Mouse (Mus musculus): ENCODE measurements around the gene Gucd1.

DNA sequence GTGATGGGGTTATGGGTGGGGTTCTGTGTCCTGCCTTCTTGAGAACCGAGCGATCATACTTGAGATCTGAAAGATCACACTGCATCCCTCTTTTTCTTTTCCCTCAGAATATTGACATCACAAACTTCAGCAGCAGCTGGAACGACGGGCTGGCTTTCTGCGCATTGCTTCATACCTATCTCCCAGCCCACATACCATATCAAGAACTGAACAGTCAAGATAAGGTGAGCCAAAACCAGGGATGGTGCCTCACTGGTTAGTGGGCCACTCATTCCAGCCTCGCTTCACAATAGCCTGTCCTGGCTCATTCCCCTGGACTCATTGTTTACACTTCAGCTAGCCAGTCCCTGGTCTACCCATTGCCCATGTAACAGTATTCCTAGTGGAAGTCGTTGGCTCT lies 210.6 kb downstream of the Gucd1 start:
- TF ChIP-seq POLR2A (IDR thresholded peaks at IDR 0.05; ENCODE audit: control insufficient read depth, extremely low read depth, insufficient read depth, low read length, poor library complexity) (no peak), CTCF (IDR thresholded peaks at IDR 0.05; ENCODE audit: borderline replicate concordance, control insufficient read depth, extremely low read depth, insufficient read depth, low read length, poor library complexity) (no peak)
